Mouse (Mus musculus) ES-Bruce4 (cell line): ENCODE data around the gene Snx12. TPM values are rescaled to one million over a fixed set of nuclear protein-coding genes. Genes with fewer than 3 reads are reported as not detected.
A peak's percentile ranks its signal among the peaks of the same experiment; 100 is the strongest.

Experiments used
- H3K27ac ChIP-seq: 2 replicates; pipeline ENCODE4 v1.5.1; 2012; ENCODE audit warnings: low read length, inconsistent platforms; ENCODE audit not compliant: insufficient read depth
- H3K27me3 ChIP-seq: 2 replicates; pipeline ENCODE4 v1.6.1; 2012; ENCODE audit warnings: mild to moderate bottlenecking, low read length, inconsistent platforms; ENCODE audit not compliant: control insufficient read depth, poor library complexity, insufficient read depth, severe bottlenecking
- H3K36me3 ChIP-seq: 2 replicates; pipeline ENCODE4 v1.6.1; 2012; ENCODE audit warnings: inconsistent platforms, mild to moderate bottlenecking, low read length, moderate library complexity; ENCODE audit not compliant: control insufficient read depth, poor library complexity, insufficient read depth, severe bottlenecking
- H3K4me1 ChIP-seq: one replicate; pipeline ENCODE4 v1.8.1; 2011; ENCODE audit warnings: low read length; ENCODE audit not compliant: control insufficient read depth, insufficient read depth
- H3K4me3 ChIP-seq: 2 replicates; pipeline ENCODE4 v1.5.1; 2011; ENCODE audit warnings: low read depth, mild to moderate bottlenecking, low read length
- H3K9ac ChIP-seq: 2 replicates; pipeline ENCODE4 v1.6.1; 2012; ENCODE audit warnings: low read depth, mild to moderate bottlenecking, inconsistent platforms; ENCODE audit not compliant: poor library complexity, severe bottlenecking
- H3K9me3 ChIP-seq: replicated peaks from 2 replicates; pipeline ENCODE4 v1.6.1; 2012; ENCODE audit warnings: mild to moderate bottlenecking, low read length, inconsistent platforms; ENCODE audit not compliant: control insufficient read depth, poor library complexity, insufficient read depth, severe bottlenecking
- CTCF ChIP-seq: IDR thresholded peaks from one replicate; pipeline ENCODE4 v1.8.1; 2011; ENCODE audit warnings: low read depth, low read length
- EP300 ChIP-seq: IDR thresholded peaks from 2 replicates; pipeline ENCODE4 v1.6.1; 2011; ENCODE audit warnings: low read depth, low read length; ENCODE audit not compliant: insufficient read depth
- POLR2A ChIP-seq: IDR thresholded peaks from one replicate; pipeline ENCODE4 v1.8.1; 2011; ENCODE audit warnings: low read length; ENCODE audit not compliant: insufficient read depth
- polyA plus RNA-seq: library from polyadenylated mRNA; stranded (reverse); fragments of >200 nt; gene quantifications from 2 replicates; pipeline ENCODE4 v1.2.4, GENCODE M21; 2011; ENCODE audit warnings: low read depth; ENCODE audit not compliant: missing spikeins, insufficient read depth, insufficient read length

Snx12 gene
- polyA plus RNA-seq, 1 experiment = 49.9 TPM

GRCm38 (mm10) chrX:101065245-101065644 lies 157.1 kb downstream of the Snx12 start:
- Histone ChIP-seq H3K9ac (no peak overlapping the region), H3K27me3 (no peaks in the 10 kb centered on the region; the same call in 1 of the 2 replicates), H3K4me3 (no peak overlapping the region), H3K36me3 (no peaks in the 10 kb centered on the region), H3K9me3 (no peaks in the 10 kb centered on the region), H3K27ac (no peak overlapping the region), H3K4me1 (no peaks in the 10 kb centered on the region)
- TF ChIP-seq CTCF (no peak), EP300 (no peak), POLR2A (no peak)

- Histone ChIP-seq H3K9me3 (no peaks in the 10 kb centered on the region), H3K4me3 (no peak overlapping the region)
- no peak for TF ChIP-seq POLR2A
- TF ChIP-seq CTCF = no peak
- TF ChIP-seq EP300 = no peak
Observed at GRCm38 (mm10) chrX:101063503-101063902, 158.9 kb downstream of the Snx12 start.

GRCm38 (mm10) chrX:101059541-101059940 lies 162.8 kb downstream of the Snx12 start, which contains the start of gene Tex11:
Gene Tex11, minus strand, starts transcription at chrX:101059667.
- Histone ChIP-seq H3K36me3 (no peaks in the 10 kb centered on the region), H3K4me3 (peak within 1 kb of the TSS; percentile 33; the same call in 1 of the 2 replicates), H3K27me3 (no peaks in the 10 kb centered on the region; the same call in 1 of the 2 replicates), H3K9ac (no peak within 1 kb of the TSS), H3K9me3 (no peaks in the 10 kb centered on the region), H3K27ac (no peak within 1 kb of the TSS), H3K4me1 (no peaks in the 10 kb centered on the region)
- TF ChIP-seq EP300 (no peak), CTCF (no peak), POLR2A (no peak)

More at GRCm38 (mm10) chrX:101063503-101063902, 158.9 kb downstream of the Snx12 start:
- H3K36me3 ChIP-seq = no peaks in the 10 kb centered on the region
- H3K9ac ChIP-seq = no peak overlapping the region
- no peaks in the 10 kb centered on the region; the same call in 1 of the 2 replicates for H3K27me3 ChIP-seq
- no peak overlapping the region for H3K27ac ChIP-seq
- no peaks in the 10 kb centered on the region for H3K4me1 ChIP-seq

Other genes starting within 250 kb of the Snx12 start
- gene Tex11, start 162.9 kb downstream of the Snx12 start, polyA plus RNA-seq = 1.8 and 1.9 TPM in 2 replicates
- 44.5 and 63.0 TPM in 2 replicates for gene Slc7a3, start 136.5 kb downstream of the Snx12 start, polyA plus RNA-seq
- gene Foxo4, start 32.0 kb upstream of the Snx12 start, polyA plus RNA-seq = 45.6 and 50.1 TPM in 2 replicates
- gene Gm614, start 41.4 kb upstream of the Snx12 start, polyA plus RNA-seq = not detected in 2 replicates
- gene Il2rg, start 45.7 kb upstream of the Snx12 start, polyA plus RNA-seq = 0.40 and 0.84 TPM in 2 replicates
- not detected in 2 replicates for gene Gm20489, start 46.5 kb upstream of the Snx12 start, polyA plus RNA-seq
- gene Med12, start 51.5 kb upstream of the Snx12 start, polyA plus RNA-seq = 38.6 and 41.7 TPM in 2 replicates
- gene Nlgn3, start 76.6 kb upstream of the Snx12 start, polyA plus RNA-seq = 0.58 and 0.70 TPM in 2 replicates
- gene Gjb1, start 153.8 kb upstream of the Snx12 start, polyA plus RNA-seq = 2.0 and 2.1 TPM in 2 replicates
- gene Zmym3, start 198.3 kb upstream of the Snx12 start, polyA plus RNA-seq = 39.1 and 40.3 TPM in 2 replicates
- gene Nono, start 206.8 kb upstream of the Snx12 start, polyA plus RNA-seq = 464 and 501 TPM in 2 replicates
- 2.2 and 2.3 TPM in 2 replicates for gene Itgb1bp2, start 226.5 kb upstream of the Snx12 start, polyA plus RNA-seq